Mouse (Mus musculus) bone marrow, adult 2 months (tissue): ENCODE data around the gene Agbl1.

Experiments
- CTCF ChIP-seq: fragments of 200-500 bp; IDR thresholded peaks from 2 replicates; pipeline ENCODE4 v1.5.1; 2011; ENCODE audit warnings: low read length, control low read depth; ENCODE audit not compliant: control insufficient read depth, insufficient read depth
- POLR2A ChIP-seq: fragments of 200-500 bp; IDR thresholded peaks from 2 replicates; pipeline ENCODE4 v1.6.1; 2011; ENCODE audit warnings: low read depth, mild to moderate bottlenecking, control low read depth, low read length, borderline replicate concordance; ENCODE audit not compliant: control insufficient read depth

- TF ChIP-seq CTCF (no peak), POLR2A (no peak)
Observed at GRCm38 (mm10) chr7:76600050-76600690, 370.5 kb downstream of the Agbl1 start.
